Mouse (Mus musculus) brain, embryonic 14.5 days (tissue): ENCODE measurements at regions not wholly inside any gene's neighbourhood (a gene's known extent, or its start where the extent isn't known, plus 50 kb on each side); places are given as distances from the start of the nearest gene placed in this dataset.

ENCODE experiments used
- CTCF ChIP-seq: fragments of 200-500 bp; IDR thresholded peaks from 2 replicates; pipeline ENCODE4 v1.5.1; 2012; ENCODE audit warnings: inconsistent platforms, mild to moderate bottlenecking, moderate library complexity, borderline replicate concordance; ENCODE audit not compliant: insufficient read depth, insufficient read length; ENCODE audit errors: extremely low read depth
- POLR2A ChIP-seq: fragments of 200-500 bp; IDR thresholded peaks from 2 replicates; pipeline ENCODE4 v1.6.1; 2012; ENCODE audit warnings: mild to moderate bottlenecking, inconsistent platforms, borderline replicate concordance; ENCODE audit not compliant: poor library complexity, insufficient read depth, insufficient read length, severe bottlenecking; ENCODE audit errors: extremely low read depth

GRCm38 (mm10) chr2:128424236-128424635, 166.8 kb upstream of the Spdye4c start:
- TF ChIP-seq POLR2A = no peak
- TF ChIP-seq CTCF = no peak
